Mouse (Mus musculus): ENCODE results near the gene Ptprn2.

GRCm38 (mm10) chr12:116484991-116485390, 529 bp upstream of the Ptprn2 start:
- no peak for TF ChIP-seq POLR2A (IDR thresholded peaks at IDR 0.05; ENCODE audit: borderline replicate concordance, extremely low read depth, low read depth, low read length)
- no peak for TF ChIP-seq CTCF (IDR thresholded peaks at IDR 0.05; ENCODE audit: insufficient read depth, low read length)

All from lung, adult 2 months (tissue).